Mouse (Mus musculus) G1E (cell line): ENCODE data around the gene Rarres2.

ENCODE experiments used
- CTCF ChIP-seq: IDR thresholded peaks from 2 replicates; pipeline ENCODE4 v1.5.1; 2012; ENCODE audit warnings: low read depth, low read length, inconsistent platforms, mixed read lengths
- GATA1 ChIP-seq: IDR thresholded peaks from 2 replicates; pipeline ENCODE4 v1.6.1; 2012; ENCODE audit warnings: borderline replicate concordance, low read length, inconsistent platforms, mixed read lengths
- POLR2AphosphoS5 ChIP-seq: IDR thresholded peaks from 2 replicates; pipeline ENCODE4 v1.6.1; 2012; ENCODE audit warnings: low read depth, low read length, inconsistent platforms; ENCODE audit not compliant: insufficient replicate concordance
- TAL1 ChIP-seq: conservative IDR thresholded peaks from 2 replicates; pipeline ENCODE4 v1.6.1; 2012; ENCODE audit warnings: low read depth, low read length, inconsistent platforms, mixed read lengths

- TF ChIP-seq CTCF (no peak), GATA1 (no peak), TAL1 (no peak), POLR2AphosphoS5 (no peak)
Observed at GRCm38 (mm10) chr6:48610657-48611056, 38.1 kb upstream of the Rarres2 start.
